Mouse (Mus musculus): ENCODE results near the gene Trmt13.

DNA sequence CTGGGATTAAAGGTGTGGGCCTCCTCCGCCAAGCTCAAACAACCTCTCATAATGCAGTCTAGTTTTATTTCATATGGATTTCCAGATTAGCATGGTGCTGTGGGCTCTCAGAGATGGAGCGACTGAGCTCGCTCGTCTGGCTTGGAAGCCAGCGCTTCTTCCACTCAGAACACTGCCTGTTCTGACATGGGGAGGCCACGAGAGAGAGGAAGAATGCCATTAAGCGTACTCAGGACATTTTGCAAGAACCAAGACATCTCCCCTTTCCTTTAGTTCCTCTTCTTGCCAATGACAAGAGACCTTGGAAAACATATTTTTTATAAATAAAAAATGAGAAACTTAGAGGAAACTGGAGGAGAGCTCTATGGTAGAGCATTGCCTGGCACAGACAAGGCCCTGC, 34.4 kb upstream of the Trmt13 start:
- TF ChIP-seq CTCF (conservative IDR thresholded peaks at IDR 0.05 in 1 of 2, IDR thresholded peaks at IDR 0.05 in 1 of 2; ENCODE audit: low read depth in 2 of 2, low read length in 2 of 2) (no peak), HCFC1 (IDR thresholded peaks at IDR 0.05; ENCODE audit: low read depth, low read length) (no peak), EP300 (IDR thresholded peaks at IDR 0.05; ENCODE audit: low read length) (no peak), POLR2A (IDR thresholded peaks at IDR 0.05; ENCODE audit: low read depth, low read length) (no peak)

Data from CH12.LX (cell line).